Mouse (Mus musculus): ENCODE data around the gene Prkn. TPM values are rescaled to one million over a fixed set of nuclear protein-coding genes. Genes with fewer than 3 reads are reported as not detected.

The Prkn gene
- polyA plus RNA-seq, 1 experiment from 2014 or later: 0.68 TPM

DNA sequence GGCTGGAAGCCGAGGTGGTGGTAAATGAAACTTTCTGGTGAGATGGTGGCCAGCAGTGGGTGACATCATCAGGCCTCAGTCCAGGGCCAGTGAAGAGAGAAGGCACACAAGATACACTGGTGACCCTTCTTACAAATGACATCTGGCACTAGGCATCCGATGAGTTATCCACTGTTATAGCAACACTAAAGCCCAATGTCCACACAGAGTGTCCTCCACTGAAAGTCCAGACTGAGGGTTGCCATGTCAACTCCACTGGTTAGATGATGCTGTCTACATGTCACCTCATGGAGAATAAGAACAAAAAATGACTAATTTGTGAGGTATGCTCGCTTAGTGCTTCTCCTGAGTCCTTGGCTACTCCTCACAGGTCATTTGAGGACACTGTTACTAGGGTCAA, 1210.8 kb downstream of the Prkn start:
- Histone ChIP-seq H3K4me1 (no peaks in the 10 kb centered on the region), H3K27me3 (ENCODE audit: low read depth, poor library complexity, severe bottlenecking) (peaks cover 26% of the 10 kb centered on the region), H3K9me3 (replicated peaks) (peaks cover 6% of the 10 kb centered on the region; the same call in 1 of the 2 replicates), H3K36me3 (no peaks in the 10 kb centered on the region), H3K27ac (replicated peaks) (no peak overlapping the region), H3K4me3 (no peak overlapping the region)
- 89% methylated on average over 3 of the region's 3 CpGs for WGBS
- DNase-seq (ENCODE audit: low spot score): no peak

DNA sequence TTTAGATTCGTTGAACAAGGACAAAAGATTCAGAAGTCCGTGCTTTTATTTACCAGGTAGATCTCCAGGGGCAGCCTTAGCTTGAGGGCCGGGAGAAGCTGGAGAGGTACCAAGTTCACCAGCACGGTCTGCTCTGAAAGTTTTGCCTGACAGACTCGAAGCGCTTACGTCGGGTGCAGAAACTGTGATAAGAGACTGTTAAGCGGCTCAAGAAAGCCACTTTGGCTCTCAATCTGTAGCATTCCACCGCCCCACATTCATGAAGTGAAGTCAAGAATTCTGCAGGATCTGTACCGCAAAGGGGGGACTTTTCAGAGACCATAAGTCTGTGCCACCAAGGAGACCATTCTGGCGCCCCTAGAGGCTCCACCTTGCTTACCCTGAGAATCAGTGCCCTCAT, 1212.5 kb downstream of the Prkn start:
- DNase-seq (ENCODE audit: low spot score): no peak
- Histone ChIP-seq H3K9me3 (replicated peaks) (peaks cover 9% of the 10 kb centered on the region; the same call in 1 of the 2 replicates), H3K27me3 (ENCODE audit: low read depth, poor library complexity, severe bottlenecking) (peaks cover 11% of the 10 kb centered on the region; the same call in 1 of the 2 replicates), H3K4me3 (no peak overlapping the region), H3K4me1 (no peaks in the 10 kb centered on the region), H3K27ac (replicated peaks) (no peak overlapping the region), H3K36me3 (no peaks in the 10 kb centered on the region)
- WGBS: 90% methylated on average over 12 of the region's 12 CpGs

DNA sequence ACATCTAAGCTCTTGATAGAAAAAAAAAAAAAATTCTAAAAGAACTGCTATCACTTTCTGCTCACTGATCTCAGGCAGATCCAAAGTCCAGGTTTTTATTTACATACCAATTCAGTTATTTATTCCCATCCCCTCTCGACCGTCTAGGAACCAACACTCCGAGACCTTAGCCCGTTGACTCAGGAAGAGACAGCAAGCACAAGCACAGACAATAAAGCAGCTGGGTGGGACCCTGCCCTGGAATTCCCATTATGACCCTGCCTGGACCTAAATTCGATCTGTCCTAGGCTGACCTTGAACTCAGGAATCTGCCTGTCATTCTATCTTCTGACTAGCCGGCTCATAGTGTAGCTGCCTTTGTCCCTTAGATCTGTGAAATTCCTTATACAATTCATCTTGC, 1218.9 kb downstream of the Prkn start:
- Histone ChIP-seq H3K9me3 (replicated peaks) (peaks cover 9% of the 10 kb centered on the region; the same call in 1 of the 2 replicates), H3K36me3 (no peaks in the 10 kb centered on the region), H3K27ac (replicated peaks) (no peak overlapping the region), H3K27me3 (ENCODE audit: low read depth, poor library complexity, severe bottlenecking) (peaks cover 38% of the 10 kb centered on the region), H3K4me3 (no peak overlapping the region), H3K4me1 (no peaks in the 10 kb centered on the region)
- WGBS: 90% methylated on average over 6 of the region's 6 CpGs
- no peak for DNase-seq (ENCODE audit: low spot score)

DNA sequence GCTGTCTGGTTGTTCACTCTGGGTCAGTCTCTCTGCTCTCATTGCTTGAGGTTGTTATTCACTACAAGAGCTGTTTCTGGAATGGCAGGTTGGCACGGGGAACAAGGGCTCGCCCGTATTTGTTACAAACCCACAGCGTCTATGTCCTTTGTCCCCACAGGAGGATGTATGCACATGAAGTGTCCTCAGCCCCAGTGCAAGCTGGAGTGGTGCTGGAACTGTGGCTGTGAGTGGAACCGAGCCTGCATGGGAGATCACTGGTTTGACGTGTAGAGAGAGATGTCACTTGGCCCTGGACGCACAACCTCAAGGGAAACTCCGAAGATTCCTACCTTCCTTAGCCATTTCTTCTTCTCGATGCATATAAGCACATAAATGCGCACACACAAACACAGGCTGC, 1221.2 kb downstream of the Prkn start:
- Histone ChIP-seq H3K27me3 (ENCODE audit: low read depth, poor library complexity, severe bottlenecking) (peaks cover 52% of the 10 kb centered on the region), H3K9me3 (replicated peaks) (0 out of 2 replicates have a peak, but pooled peaks cover 4% of the 10 kb centered on the region), H3K36me3 (no peaks in the 10 kb centered on the region), H3K27ac (replicated peaks) (no peak overlapping the region), H3K4me1 (no peaks in the 10 kb centered on the region), H3K4me3 (no peak overlapping the region)
- no peak for DNase-seq (ENCODE audit: low spot score)
- 90% methylated on average over 10 of the region's 10 CpGs for WGBS

DNA sequence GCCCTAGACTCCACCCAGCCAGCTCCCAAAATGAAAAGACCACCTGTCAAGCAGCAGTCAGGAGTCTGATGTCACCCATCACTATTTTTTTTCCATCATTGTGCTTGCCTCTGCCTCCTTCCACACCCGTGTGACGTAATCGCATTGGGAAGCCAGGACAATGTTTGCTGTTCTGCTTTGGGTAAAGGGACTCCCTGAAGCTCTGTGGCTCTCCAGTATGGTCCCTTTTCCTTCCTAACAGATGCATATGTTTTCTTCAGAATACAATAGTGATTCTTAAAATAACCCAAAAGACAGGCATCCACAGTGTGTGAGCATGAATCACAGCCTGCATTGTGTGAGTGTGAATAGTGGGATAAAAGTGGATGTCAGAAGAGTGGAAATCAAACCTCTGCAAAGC, 1222.7 kb downstream of the Prkn start:
- Histone ChIP-seq H3K4me3 (no peak overlapping the region), H3K4me1 (no peaks in the 10 kb centered on the region), H3K36me3 (no peaks in the 10 kb centered on the region), H3K9me3 (replicated peaks) (0 out of 2 replicates have a peak, but pooled peaks cover 4% of the 10 kb centered on the region), H3K27me3 (ENCODE audit: low read depth, poor library complexity, severe bottlenecking) (peaks cover 52% of the 10 kb centered on the region), H3K27ac (replicated peaks) (no peak overlapping the region)
- 68% methylated on average over 3 of the region's 3 CpGs for WGBS
- DNase-seq (ENCODE audit: low spot score): no peak

DNA sequence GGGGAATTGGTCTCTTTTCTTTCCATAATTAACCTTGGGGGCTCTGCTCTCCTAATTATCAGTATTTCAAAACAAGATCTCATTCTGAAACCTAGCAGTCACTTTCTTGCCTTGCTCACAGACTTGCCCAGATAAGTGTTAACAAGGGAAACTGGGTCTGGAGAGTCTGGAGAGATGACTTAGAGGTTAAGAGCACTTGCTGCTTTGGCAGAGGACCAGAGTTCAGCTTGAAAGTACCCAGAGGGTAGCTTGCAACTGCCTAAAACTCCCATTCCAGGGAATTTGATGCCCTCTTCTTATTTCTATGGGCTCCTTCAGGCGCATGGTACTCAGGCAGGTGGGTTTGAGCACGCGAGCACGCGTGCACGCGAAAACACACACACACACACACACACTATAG, 1223.3 kb downstream of the Prkn start:
- peaks cover 4% of the 10 kb centered on the region; the same call in 1 of the 2 replicates for H3K9me3 ChIP-seq (replicated peaks)
- no peak for DNase-seq (ENCODE audit: low spot score)
- peaks cover 52% of the 10 kb centered on the region for H3K27me3 ChIP-seq (ENCODE audit: low read depth, poor library complexity, severe bottlenecking)
- no peaks in the 10 kb centered on the region for H3K4me1 ChIP-seq
- no peaks in the 10 kb centered on the region for H3K36me3 ChIP-seq
- 98% methylated on average over 7 of the region's 7 CpGs for WGBS
- H3K4me3 ChIP-seq: no peak overlapping the region
- no peak overlapping the region for H3K27ac ChIP-seq (replicated peaks)

DNA sequence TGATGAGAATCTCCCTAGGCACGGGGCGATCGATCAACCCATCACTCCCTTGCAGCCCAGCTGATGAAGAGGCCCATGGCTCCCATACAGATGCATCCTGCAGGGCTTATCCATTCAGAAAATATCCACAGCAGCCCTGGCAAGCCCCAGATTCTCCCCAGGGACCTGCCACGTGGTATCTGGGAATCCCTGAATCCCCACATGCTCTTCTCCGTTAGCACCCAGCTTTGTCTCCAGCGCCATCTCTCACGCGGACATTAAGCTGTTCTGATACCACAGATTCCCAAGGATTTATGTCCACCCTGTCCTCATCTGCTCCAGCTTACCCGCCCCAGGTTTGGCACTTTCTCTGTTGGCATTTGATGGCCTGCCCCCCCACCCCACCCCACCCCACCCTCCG, 1225.9 kb downstream of the Prkn start:
- no peak overlapping the region for H3K4me3 ChIP-seq
- no peak overlapping the region for H3K27ac ChIP-seq (replicated peaks)
- DNase-seq (ENCODE audit: low spot score): no peak
- 79% methylated on average over 10 of the region's 10 CpGs for WGBS
- no peaks in the 10 kb centered on the region for H3K36me3 ChIP-seq
- H3K27me3 ChIP-seq (ENCODE audit: low read depth, poor library complexity, severe bottlenecking): peaks cover 36% of the 10 kb centered on the region
- no peaks in the 10 kb centered on the region for H3K4me1 ChIP-seq
- H3K9me3 ChIP-seq (replicated peaks): peaks cover 12% of the 10 kb centered on the region

DNA sequence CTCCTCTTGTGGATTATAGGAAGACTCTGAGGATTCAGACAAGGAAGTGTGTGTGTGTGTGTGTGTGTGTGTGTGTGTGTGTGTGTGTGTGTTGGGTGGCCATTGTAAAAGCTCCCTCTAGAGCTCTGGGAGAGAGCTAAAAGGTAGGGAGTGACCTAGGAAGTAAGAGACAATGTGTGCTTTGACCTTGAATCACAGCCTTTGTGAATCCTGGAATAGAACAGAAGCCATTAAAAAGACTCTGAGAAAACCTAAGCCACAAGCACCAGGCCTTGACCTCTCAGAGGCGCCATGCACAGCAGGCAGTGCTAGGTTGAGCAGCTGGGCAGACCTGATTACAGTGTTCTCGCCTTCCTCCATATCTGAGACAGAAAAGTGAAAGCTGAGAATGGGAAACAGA, 1236.6 kb downstream of the Prkn start:
- WGBS: 58% methylated on average over 2 of the region's 2 CpGs
- H3K9me3 ChIP-seq (replicated peaks): peaks cover 6% of the 10 kb centered on the region; the same call in 1 of the 2 replicates
- H3K27ac ChIP-seq (replicated peaks): no peak overlapping the region
- peaks cover 6% of the 10 kb centered on the region for H3K4me1 ChIP-seq
- H3K27me3 ChIP-seq (ENCODE audit: low read depth, poor library complexity, severe bottlenecking): no peaks in the 10 kb centered on the region
- H3K4me3 ChIP-seq: no peak overlapping the region
- no peak for DNase-seq (ENCODE audit: low spot score)
- no peaks in the 10 kb centered on the region for H3K36me3 ChIP-seq

DNA sequence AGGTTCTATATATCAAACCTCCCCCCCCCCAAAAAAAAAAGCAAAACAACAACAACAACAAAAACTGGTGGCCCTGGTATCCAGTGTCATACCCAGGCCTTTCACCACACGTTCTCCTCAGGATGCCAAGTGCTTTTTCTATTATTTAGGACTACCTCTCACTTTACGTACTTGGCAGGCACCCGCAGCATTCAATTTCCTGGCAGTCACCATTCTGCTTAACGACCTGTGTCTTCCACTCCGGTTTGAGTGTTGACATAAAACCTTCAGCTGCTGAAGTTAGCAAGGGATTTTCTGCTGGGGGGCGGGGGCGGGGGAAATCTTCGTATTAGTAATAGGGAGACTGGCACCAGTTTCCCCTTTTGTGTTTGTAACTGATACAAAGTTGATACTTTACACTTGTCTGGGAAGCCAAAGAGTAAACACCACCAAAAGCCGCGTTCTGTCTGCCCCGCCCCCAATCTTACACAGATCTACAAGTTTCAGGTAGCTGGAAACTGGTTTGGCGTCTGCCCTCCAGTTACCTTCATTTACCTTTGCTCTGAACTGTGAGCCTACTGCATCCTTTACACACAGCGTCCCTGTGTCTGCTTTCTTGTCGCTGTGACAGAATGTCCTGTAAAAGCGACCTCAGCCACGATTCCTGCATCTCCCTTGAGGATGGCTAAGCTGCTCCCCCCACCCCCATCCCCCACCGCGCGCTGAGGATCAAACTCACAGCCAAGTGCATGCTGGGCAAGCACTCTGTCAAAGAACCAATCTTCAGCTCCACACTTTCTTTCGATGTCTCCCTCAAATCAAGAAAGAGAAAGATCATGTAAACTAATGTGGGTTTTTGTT, 1240.7 kb downstream of the Prkn start:
- Histone ChIP-seq H3K27me3 (ENCODE audit: low read depth, poor library complexity, severe bottlenecking) (no peaks in the 10 kb centered on the region), H3K4me1 (peaks cover 6% of the 10 kb centered on the region)
- 54% methylated on average over 20 of the region's 20 CpGs for WGBS

DNA sequence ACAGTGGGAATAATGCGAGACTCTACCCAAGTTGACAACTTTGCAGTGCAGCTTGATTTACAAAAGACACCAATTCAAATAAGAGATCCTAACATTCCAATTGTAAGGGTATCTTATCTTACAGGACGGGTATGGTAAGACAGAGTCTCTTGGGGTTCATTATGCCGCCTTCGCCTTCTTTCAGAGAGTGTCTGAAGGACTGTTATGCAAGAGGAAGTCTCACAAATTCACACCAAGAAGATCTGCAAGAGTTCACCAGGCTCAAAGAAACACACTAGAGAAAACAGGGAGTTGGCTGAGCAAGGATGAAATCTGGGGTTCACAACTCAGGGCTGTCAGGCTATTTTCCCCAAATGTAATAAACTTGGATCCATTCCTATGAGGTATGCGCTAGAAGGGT, 1242.0 kb downstream of the Prkn start:
- no peaks in the 10 kb centered on the region for H3K27me3 ChIP-seq (ENCODE audit: low read depth, poor library complexity, severe bottlenecking)
- no peaks in the 10 kb centered on the region for H3K36me3 ChIP-seq
- no peaks in the 10 kb centered on the region for H3K9me3 ChIP-seq (replicated peaks)
- no peak for DNase-seq (ENCODE audit: low spot score)
- WGBS: 87% methylated on average over 5 of the region's 5 CpGs
- no peak overlapping the region for H3K27ac ChIP-seq (replicated peaks)
- H3K4me3 ChIP-seq: no peak overlapping the region
- H3K4me1 ChIP-seq: no peaks in the 10 kb centered on the region

More for the DNA sequence above, 1240.7 kb downstream of the Prkn start:
- no peak overlapping the region for H3K4me3 ChIP-seq
- no peak for DNase-seq (ENCODE audit: low spot score)
- H3K36me3 ChIP-seq: no peaks in the 10 kb centered on the region
- H3K27ac ChIP-seq (replicated peaks): no peak overlapping the region
- H3K9me3 ChIP-seq (replicated peaks): no peaks in the 10 kb centered on the region

DNA sequence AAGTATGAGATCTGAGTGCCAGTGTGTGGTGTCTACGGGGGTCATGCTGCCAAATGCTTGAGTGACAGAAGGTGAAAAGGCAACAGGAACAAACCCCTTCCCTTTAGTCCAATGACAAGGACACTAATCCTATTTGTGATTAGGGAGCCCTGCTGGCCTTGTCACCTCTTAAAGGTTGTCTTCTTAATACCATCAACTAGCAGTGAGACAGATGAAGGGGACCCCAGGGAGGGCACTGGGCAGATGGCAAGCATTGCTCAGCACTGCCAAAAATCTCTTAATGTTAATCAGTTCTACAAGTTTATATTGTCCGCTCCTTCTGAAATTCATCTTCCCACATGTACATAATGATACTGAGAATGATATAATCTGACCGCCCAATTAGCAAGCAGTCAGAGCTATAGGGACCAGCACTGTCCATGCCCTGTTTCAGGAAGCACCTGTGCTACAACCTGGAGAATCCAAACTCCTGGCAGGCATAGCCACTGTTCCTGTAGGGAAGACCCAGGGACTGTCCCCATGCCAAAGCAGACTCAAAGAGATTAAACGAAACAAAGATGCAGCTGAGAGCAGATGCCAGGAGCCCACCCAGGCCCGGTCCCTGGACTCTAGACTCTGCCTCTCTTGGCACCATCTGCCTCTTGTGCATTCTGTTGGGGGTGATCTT, 1250.2 kb downstream of the Prkn start:
- H3K4me1 ChIP-seq: peaks cover 14% of the 10 kb centered on the region
- WGBS: 61% methylated on average over 5 of the region's 5 CpGs
- DNase-seq (ENCODE audit: low spot score): no peak
- no peaks in the 10 kb centered on the region for H3K9me3 ChIP-seq (replicated peaks)
- peaks cover 23% of the 10 kb centered on the region for H3K27me3 ChIP-seq (ENCODE audit: low read depth, poor library complexity, severe bottlenecking)
- H3K36me3 ChIP-seq: no peaks in the 10 kb centered on the region
- no peak overlapping the region for H3K27ac ChIP-seq (replicated peaks)
- no peak overlapping the region for H3K4me3 ChIP-seq

DNA sequence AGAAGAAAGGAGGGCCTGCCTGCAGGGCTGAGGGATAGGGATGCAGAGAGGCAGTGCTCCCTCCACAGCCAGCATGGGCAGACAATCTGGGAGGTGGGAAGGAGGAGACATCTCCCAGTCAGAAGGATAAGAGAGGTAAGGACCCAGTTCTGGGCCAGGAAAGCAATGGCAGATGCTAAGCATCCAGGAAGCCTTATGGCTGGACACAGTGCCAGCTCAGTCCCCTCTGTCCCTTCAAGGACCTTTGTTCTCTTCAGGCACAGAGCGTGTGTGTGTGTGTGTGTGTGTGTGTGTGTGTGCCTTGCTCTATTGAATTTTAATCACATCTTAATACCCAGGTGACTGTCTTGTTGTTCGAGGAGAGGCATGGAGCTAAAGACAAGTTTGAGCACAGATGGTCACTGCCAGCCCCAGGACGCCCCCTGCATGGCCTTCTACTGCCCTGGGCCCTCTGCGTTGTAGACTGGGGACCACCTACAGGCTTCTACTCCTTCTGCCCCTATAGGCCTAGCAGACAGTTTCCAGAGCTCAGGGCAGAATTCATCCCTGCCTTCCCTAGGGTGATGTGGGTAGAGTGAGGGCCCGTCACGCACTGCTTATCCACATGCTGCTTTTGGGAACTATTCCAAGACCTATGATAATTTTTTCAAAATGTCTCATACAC, 1252.8 kb downstream of the Prkn start:
- no peak for DNase-seq (ENCODE audit: low spot score)
- H3K4me1 ChIP-seq: peaks cover 14% of the 10 kb centered on the region
- H3K9me3 ChIP-seq (replicated peaks): no peaks in the 10 kb centered on the region
- 78% methylated on average over 6 of the region's 6 CpGs for WGBS
- peaks cover 21% of the 10 kb centered on the region for H3K27me3 ChIP-seq (ENCODE audit: low read depth, poor library complexity, severe bottlenecking)
- H3K27ac ChIP-seq (replicated peaks): no peak overlapping the region
- no peak overlapping the region for H3K4me3 ChIP-seq
- H3K36me3 ChIP-seq: no peaks in the 10 kb centered on the region

All from midbrain, embryonic 10.5 days (tissue).